Mouse (Mus musculus) kidney, embryonic 15.5 days (tissue): ENCODE results near the gene Nfkb2. TPM values are rescaled to one million over a fixed set of nuclear protein-coding genes. Genes with fewer than 3 reads are reported as not detected.

ENCODE experiments used
- ATAC-seq: fragments of 200-750 bp; cut with Nextera tagmentation; replicated peaks from 2 replicates; pipeline ENCODE4 v1.8.0; 2017; ENCODE audit warnings: moderate TSS enrichment; ENCODE audit not compliant: low FRiP score
- H3K27ac ChIP-seq: fragments of 300-500 bp; sonication (generic); 2 replicates; pipeline ENCODE4 v1.5.1; 2015; ENCODE audit warnings: mild to moderate bottlenecking, inconsistent platforms
- H3K27me3 ChIP-seq: fragments of 300-500 bp; sonication (generic); 2 replicates; pipeline ENCODE4 v1.6.1; 2015; ENCODE audit warnings: inconsistent platforms
- H3K36me3 ChIP-seq: fragments of 300-500 bp; sonication (generic); 2 replicates; pipeline ENCODE4 v1.6.1; 2015; ENCODE audit warnings: inconsistent platforms
- H3K4me1 ChIP-seq: fragments of 300-500 bp; sonication (generic); 2 replicates; pipeline ENCODE4 v1.6.1; 2015; ENCODE audit warnings: inconsistent platforms
- H3K4me2 ChIP-seq: fragments of 300-500 bp; sonication (generic); 2 replicates; pipeline ENCODE4 v1.6.1; 2015; ENCODE audit warnings: moderate library complexity, mild to moderate bottlenecking, inconsistent platforms
- H3K4me3 ChIP-seq: fragments of 300-500 bp; sonication (generic); replicated peaks from 2 replicates; pipeline ENCODE4 v1.5.1; 2015; ENCODE audit warnings: mild to moderate bottlenecking, inconsistent platforms
- H3K9ac ChIP-seq: fragments of 300-500 bp; sonication (generic); 2 replicates; pipeline ENCODE4 v1.6.1; 2015; ENCODE audit warnings: mild to moderate bottlenecking, inconsistent platforms
- H3K9me3 ChIP-seq: fragments of 300-500 bp; sonication (generic); replicated peaks from 2 replicates; pipeline ENCODE4 v1.6.1; 2016; ENCODE audit warnings: inconsistent platforms
- WGBS: fragments of 180-500 bp; shearing (Covaris S2); methylation state at CpG from one replicate; pipeline ENCODE4 v1.1.7; 2015; ENCODE audit warnings: mixed read lengths; 5-methylcytosine and 5-hydroxymethylcytosine counted together
- polyA plus RNA-seq: library from polyadenylated mRNA; unstranded; fragments of >200 nt; fragmentation: Nextera tagmentation; extraction: Ambion mirVana; gene quantifications from 2 replicates; pipeline ENCODE4 v1.2.1, GENCODE M21; 2015

The Nfkb2 gene
- polyA plus RNA-seq, 1 experiment from 2014 or later: 9.8 TPM

- Histone ChIP-seq H3K36me3 (peaks cover 17% of the 10 kb centered on the region), H3K27me3 (peaks cover 57% of the 10 kb centered on the region), H3K4me1 (peaks cover 34% of the 10 kb centered on the region), H3K9ac (peak within 1 kb of the TSS; percentile 50), H3K9me3 (no peaks in the 10 kb centered on the region), H3K27ac (peak within 1 kb of the TSS; percentile 89), H3K4me3 (peak within 1 kb of the TSS; percentile 59), H3K4me2 (peak within 1 kb of the TSS; percentile 86)
- no peak for ATAC-seq
- 1% methylated on average over 35 of the region's 35 CpGs for WGBS
Observed at GRCm38 (mm10) chr19:46326756-46327305, 22.7 kb downstream of the Nfkb2 start, which contains the start of gene Psd. Gene Psd (minus strand): TSS chr19:46327156.

- Histone ChIP-seq H3K9me3 (no peaks in the 10 kb centered on the region), H3K36me3 (peaks cover 21% of the 10 kb centered on the region), H3K27me3 (peaks cover 50% of the 10 kb centered on the region), H3K4me1 (peaks cover 33% of the 10 kb centered on the region), H3K9ac (peak overlapping the region; percentile 50; the same call in 1 of the 2 replicates), H3K4me2 (peak overlapping the region; percentile 86), H3K4me3 (peak overlapping the region; percentile 59), H3K27ac (peak overlapping the region; percentile 89)
- WGBS: 37% methylated on average over 14 of the region's 14 CpGs
- ATAC-seq: no peak
Observed at GRCm38 (mm10) chr19:46327531-46328064, 23.5 kb downstream of the Nfkb2 start.

- H3K9ac ChIP-seq: peak within 1 kb of the TSS; percentile 50
- H3K27ac ChIP-seq: peak within 1 kb of the TSS; percentile 89
- H3K27me3 ChIP-seq: peaks cover 42% of the 10 kb centered on the region
- H3K36me3 ChIP-seq: peaks cover 24% of the 10 kb centered on the region
- H3K4me1 ChIP-seq: peaks cover 33% of the 10 kb centered on the region
- WGBS: under 1% methylated on average over 81 of the region's 81 CpGs
- H3K9me3 ChIP-seq: no peaks in the 10 kb centered on the region
- peak within 1 kb of the TSS; percentile 59 for H3K4me3 ChIP-seq
- H3K4me2 ChIP-seq: peak within 1 kb of the TSS; percentile 86
- peak; percentile 89 for ATAC-seq
Observed at GRCm38 (mm10) chr19:46328081-46329030, 24.2 kb downstream of the Nfkb2 start, which contains the start of gene Fbxl15. Gene Fbxl15 (plus strand): TSS chr19:46328184.

GRCm38 (mm10) chr19:46329031-46329641 lies 25.0 kb downstream of the Nfkb2 start:
- ATAC-seq: peak; percentile 11
- 1% methylated on average over 54 of the region's 54 CpGs for WGBS

GRCm38 (mm10) chr19:46329951-46330350 lies 25.8 kb downstream of the Nfkb2 start:
- peak; percentile 66 for ATAC-seq
- H3K4me2 ChIP-seq: peak overlapping the region; percentile 86
- H3K4me3 ChIP-seq: peak overlapping the region; percentile 59
- H3K36me3 ChIP-seq: peaks cover 24% of the 10 kb centered on the region
- peaks cover 33% of the 10 kb centered on the region for H3K4me1 ChIP-seq
- H3K27me3 ChIP-seq: peaks cover 26% of the 10 kb centered on the region
- no peaks in the 10 kb centered on the region for H3K9me3 ChIP-seq
- 5% methylated on average over 16 of the region's 16 CpGs for WGBS
- H3K27ac ChIP-seq: no peak overlapping the region
- no peak overlapping the region for H3K9ac ChIP-seq

More at GRCm38 (mm10) chr19:46329031-46329641, 25.0 kb downstream of the Nfkb2 start:
- Histone ChIP-seq H3K9ac (peak overlapping the region; percentile 50), H3K4me2 (peak overlapping the region; percentile 86), H3K27me3 (peaks cover 34% of the 10 kb centered on the region), H3K27ac (peak overlapping the region; percentile 89), H3K4me1 (peaks cover 33% of the 10 kb centered on the region), H3K9me3 (no peaks in the 10 kb centered on the region), H3K4me3 (peak overlapping the region; percentile 59), H3K36me3 (peaks cover 24% of the 10 kb centered on the region)

GRCm38 (mm10) chr19:46330696-46331095 lies 26.6 kb downstream of the Nfkb2 start:
- 90% methylated on average over 12 of the region's 12 CpGs for WGBS
- peaks cover 19% of the 10 kb centered on the region for H3K27me3 ChIP-seq
- no peak for ATAC-seq
- H3K9ac ChIP-seq: no peak overlapping the region
- peaks cover 24% of the 10 kb centered on the region for H3K36me3 ChIP-seq
- H3K4me1 ChIP-seq: peaks cover 33% of the 10 kb centered on the region
- H3K4me3 ChIP-seq: no peak overlapping the region
- no peak overlapping the region for H3K27ac ChIP-seq
- no peak overlapping the region for H3K4me2 ChIP-seq
- H3K9me3 ChIP-seq: no peaks in the 10 kb centered on the region

GRCm38 (mm10) chr19:46331326-46331725 lies 27.2 kb downstream of the Nfkb2 start:
- Histone ChIP-seq H3K27me3 (peaks cover 12% of the 10 kb centered on the region), H3K4me1 (peaks cover 33% of the 10 kb centered on the region), H3K36me3 (peaks cover 24% of the 10 kb centered on the region), H3K4me2 (no peak overlapping the region), H3K4me3 (no peak overlapping the region), H3K9me3 (no peaks in the 10 kb centered on the region), H3K27ac (no peak overlapping the region), H3K9ac (no peak overlapping the region)
- WGBS: 91% methylated on average over 14 of the region's 14 CpGs
- ATAC-seq: no peak

- no peak overlapping the region for H3K27ac ChIP-seq
- ATAC-seq: no peak
- peaks cover 33% of the 10 kb centered on the region for H3K4me1 ChIP-seq
- H3K36me3 ChIP-seq: peaks cover 24% of the 10 kb centered on the region
- no peaks in the 10 kb centered on the region for H3K9me3 ChIP-seq
- H3K4me2 ChIP-seq: no peak overlapping the region
- 86% methylated on average over 3 of the region's 3 CpGs for WGBS
- H3K4me3 ChIP-seq: no peak overlapping the region
- peaks cover 6% of the 10 kb centered on the region for H3K27me3 ChIP-seq
- H3K9ac ChIP-seq: no peak overlapping the region
Observed at GRCm38 (mm10) chr19:46331936-46332335, 27.8 kb downstream of the Nfkb2 start.

GRCm38 (mm10) chr19:46332721-46333339 lies 28.7 kb downstream of the Nfkb2 start:
- WGBS: 77% methylated on average over 7 of the region's 7 CpGs
- no peak overlapping the region for H3K4me2 ChIP-seq
- ATAC-seq: no peak
- H3K27ac ChIP-seq: no peak overlapping the region
- peaks cover 33% of the 10 kb centered on the region for H3K4me1 ChIP-seq
- H3K9me3 ChIP-seq: no peaks in the 10 kb centered on the region
- peaks cover 24% of the 10 kb centered on the region for H3K36me3 ChIP-seq
- no peak overlapping the region for H3K9ac ChIP-seq
- H3K27me3 ChIP-seq: no peaks in the 10 kb centered on the region
- H3K4me3 ChIP-seq: no peak overlapping the region

GRCm38 (mm10) chr19:46333906-46334305 lies 29.8 kb downstream of the Nfkb2 start:
- Histone ChIP-seq H3K27me3 (no peaks in the 10 kb centered on the region), H3K27ac (no peak overlapping the region), H3K4me1 (peaks cover 32% of the 10 kb centered on the region), H3K9ac (no peak overlapping the region), H3K36me3 (peaks cover 24% of the 10 kb centered on the region), H3K9me3 (no peaks in the 10 kb centered on the region), H3K4me2 (no peak overlapping the region), H3K4me3 (no peak overlapping the region)
- ATAC-seq: no peak
- 85% methylated on average over 3 of the region's 3 CpGs for WGBS

GRCm38 (mm10) chr19:46337719-46338330 lies 33.7 kb downstream of the Nfkb2 start:
- no peaks in the 10 kb centered on the region for H3K9me3 ChIP-seq
- H3K4me2 ChIP-seq: peak overlapping the region; percentile 68
- H3K4me3 ChIP-seq: peak overlapping the region; percentile 92
- peaks cover 32% of the 10 kb centered on the region for H3K4me1 ChIP-seq
- H3K36me3 ChIP-seq: peaks cover 1% of the 10 kb centered on the region; the same call in 1 of the 2 replicates
- H3K27ac ChIP-seq: peak overlapping the region; percentile 62
- no peak; the same call in 1 of the 2 replicates for ATAC-seq
- H3K27me3 ChIP-seq: no peaks in the 10 kb centered on the region
- WGBS: 35% methylated on average over 15 of the region's 15 CpGs
- peak overlapping the region; percentile 77 for H3K9ac ChIP-seq
